Mouse (Mus musculus): ENCODE measurements around the gene Smim23. TPM values are rescaled to one million over a fixed set of nuclear protein-coding genes. Genes with fewer than 3 reads are reported as not detected.

Smim23 gene
- polyA plus RNA-seq, 1 experiment from 2014 or later = not detected

Other genes with a start within 250 kb of the Smim23 start
- 88.8 and 93.2 TPM in 2 replicates for gene Fbxw11, start 181.9 kb downstream of the Smim23 start, polyA plus RNA-seq (2016; fragmentation: Nextera tagmentation; extraction: Ambion mirVana)

Measured in embryonic facial prominence, embryonic 10.5 days (tissue).